Comparison of ENCODE assay signal across 1 mouse cellular context in genomic region chr4:155784081-155784701, GRCm38 (mm10).
A peak's percentile ranks its signal among the peaks of the same experiment; 100 is the strongest.
TF ChIP-seq lines count a peak whose summit lies in the region.

No protein-coding gene starts in this region.

TF ChIP-seq in MEL, 35 proteins besides CTCF, POLR2A, EP300 and RAD21 (continued from another document):
- TF ChIP-seq USF2 (IDR thresholded peaks at IDR 0.05; ENCODE audit: borderline replicate concordance in 1 of 2, insufficient read depth in 1 of 2, low read depth in 1 of 2, low read length in 2 of 2) (no peak), E2F4 (IDR thresholded peaks at IDR 0.05; ENCODE audit: borderline replicate concordance, low read depth, low read length) (no peak), TBP (IDR thresholded peaks at IDR 0.05; ENCODE audit: low read depth, low read length) (no peak), POLR2AphosphoS5 (IDR thresholded peaks at IDR 0.05; ENCODE audit: borderline replicate concordance, low read depth, low read length) (no peak), MYC (IDR thresholded peaks at IDR 0.05; ENCODE audit: low read depth, low read length) (no peak), ZKSCAN1 (IDR thresholded peaks at IDR 0.05; ENCODE audit: low read depth, low read length) (no peak), NRF1 (IDR thresholded peaks at IDR 0.05; ENCODE audit: insufficient read depth, low read depth, low read length, poor library complexity, severe bottlenecking) (peak; percentile 32; the same call in 1 of the 2 replicates)
